Mouse (Mus musculus) CD8-positive naive resting alpha-beta T cell, adult 57 days (primary cell): ENCODE measurements around the gene Anapc4. TPM values are rescaled to one million over a fixed set of nuclear protein-coding genes. Genes with fewer than 3 reads are reported as not detected.

ENCODE experiments used
- total RNA-seq: library from RNA; stranded (reverse); gene quantifications from one replicate; pipeline ENCODE4 v1.2.4, GENCODE M21; 2023

Gene Anapc4
- total RNA-seq = 69.0 TPM

DNA sequence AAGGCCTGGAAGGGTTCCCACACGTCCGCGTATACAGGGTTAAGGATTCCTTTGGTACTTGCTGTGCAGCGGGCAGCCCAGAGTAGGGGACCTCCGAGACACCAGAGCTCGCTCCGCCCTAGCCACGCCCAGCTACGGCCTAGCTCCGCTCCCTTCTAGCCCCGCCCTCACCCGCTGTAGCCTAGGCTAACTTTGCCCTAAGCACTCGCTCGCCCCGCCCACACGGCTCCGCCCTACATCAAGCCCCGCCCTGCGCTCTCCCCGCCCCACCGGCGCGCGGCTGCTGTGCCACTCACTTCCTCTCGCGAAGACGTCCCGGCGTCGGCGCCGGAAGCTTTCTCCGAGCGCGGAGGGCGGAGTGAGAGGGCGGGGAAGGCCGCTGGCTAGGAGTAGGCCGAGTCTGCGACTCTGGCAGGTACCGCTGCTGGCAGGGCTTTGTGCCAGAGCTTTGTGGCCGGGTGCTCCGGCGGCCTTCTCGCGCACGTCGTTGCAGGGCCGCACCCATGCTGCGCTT, at the start of gene Anapc4:
TSS of gene Anapc4 (plus strand) at position 252 of the 514 bp plus-strand sequence.

Other genes with a start within 250 kb of the Anapc4 start
- gene Sepsecs, start 164.3 kb upstream of the Anapc4 start, total RNA-seq = 16.8 TPM
- gene Pi4k2b, start 92.4 kb upstream of the Anapc4 start, total RNA-seq = 11.5 TPM
- gene Zcchc4, start 58.6 kb upstream of the Anapc4 start, total RNA-seq = 17.4 TPM
- not detected for gene Slc34a2, start 204.1 kb downstream of the Anapc4 start, total RNA-seq